Mouse (Mus musculus): ENCODE results near the gene Edaradd.
A peak's percentile ranks its signal among the peaks of the same experiment; 100 is the strongest.

The Edaradd gene

GRCm38 (mm10) chr13:12460881-12461729 is 59.1 kb downstream of the Edaradd start:
- DNase-seq (ENCODE audit: low spot score in 2 of 2), result peak; percentile 92 to 97

DNA sequence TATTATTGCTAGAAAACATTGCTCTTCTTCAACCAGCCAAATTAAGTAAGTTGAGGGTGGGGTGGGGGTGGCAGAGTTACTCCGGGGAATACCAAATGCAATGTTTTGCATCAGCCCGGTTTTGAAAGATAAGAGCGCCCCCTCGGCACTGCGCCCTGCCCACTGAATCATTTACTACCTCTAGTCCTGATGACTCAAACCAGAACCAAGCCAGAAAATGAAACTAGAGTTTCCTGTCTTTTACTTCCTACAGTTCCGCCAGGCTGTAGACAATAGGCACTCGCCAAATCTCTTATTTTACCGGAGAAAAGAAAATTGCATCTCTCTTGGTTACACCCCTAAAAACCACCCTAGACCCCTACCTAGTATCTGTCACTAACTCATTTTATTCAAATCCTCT is 59.8 kb downstream of the Edaradd start:
- DNase-seq (ENCODE audit: low spot score in 2 of 2), result peak; percentile 32 to 78

GRCm38 (mm10) chr13:12456711-12457110 is 63.5 kb downstream of the Edaradd start:
- no peak for DNase-seq (ENCODE audit: low spot score in 2 of 2)

GRCm38 (mm10) chr13:12454686-12455390 is 65.4 kb downstream of the Edaradd start:
- no peak for DNase-seq (ENCODE audit: low spot score in 2 of 2)

- no peak for DNase-seq (ENCODE audit: low spot score in 2 of 2)
These were observed 67.1 kb downstream of the Edaradd start for GRCm38 (mm10) chr13:12453150-12453549.

DNA sequence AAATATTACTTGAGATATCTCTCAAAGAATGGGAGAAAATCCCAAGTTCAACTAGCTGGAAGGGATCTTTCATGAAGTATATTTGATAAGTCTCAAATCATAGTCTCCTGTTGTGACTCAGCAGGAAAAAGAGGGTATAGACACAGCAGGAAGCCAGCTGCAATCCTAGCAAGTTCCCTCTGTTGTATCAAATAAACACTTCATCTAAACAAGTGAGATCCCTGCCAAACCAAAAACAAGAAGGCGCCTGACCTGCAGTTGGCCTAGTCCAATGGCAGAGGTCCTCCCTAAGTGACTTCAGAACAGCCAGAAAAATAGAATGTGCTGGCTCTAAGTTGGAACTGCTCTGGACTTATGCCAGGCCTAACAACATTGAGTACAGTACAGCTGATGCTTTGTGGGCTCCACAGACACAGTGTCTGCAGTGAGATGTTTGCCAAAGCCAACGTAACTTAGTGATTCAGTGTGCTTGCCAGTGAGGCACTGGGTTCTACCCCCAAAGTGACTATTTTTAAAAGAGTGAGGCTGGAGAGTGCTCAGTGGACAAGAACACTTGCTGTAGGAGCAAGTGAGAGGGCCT is 78.1 kb downstream of the Edaradd start:
- DNase-seq (ENCODE audit: low spot score in 2 of 2), result no peak

GRCm38 (mm10) chr13:12440813-12441212 is 79.4 kb downstream of the Edaradd start:
- DNase-seq (ENCODE audit: low spot score in 2 of 2), result no peak

DNA sequence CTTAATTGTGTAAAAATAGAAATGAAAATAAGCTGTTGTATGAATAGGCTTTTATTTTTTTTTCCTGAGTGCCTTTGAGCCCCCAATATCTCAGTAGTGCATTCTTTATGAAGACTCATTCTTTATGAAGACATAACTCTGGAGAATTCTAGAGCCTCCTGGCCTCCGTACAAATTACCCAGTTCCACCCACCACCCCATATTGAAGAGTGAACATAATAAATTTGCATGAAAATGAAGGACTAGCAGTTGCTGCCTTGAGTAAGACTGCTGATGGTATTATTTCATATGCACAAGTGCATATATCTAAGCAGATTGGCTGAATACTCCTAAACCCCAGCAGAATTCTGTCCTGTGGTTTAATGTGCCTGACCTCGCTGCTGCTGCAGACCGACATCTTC is 80.7 kb downstream of the Edaradd start:
- DNase-seq (ENCODE audit: low spot score in 2 of 2), result no peak

DNA sequence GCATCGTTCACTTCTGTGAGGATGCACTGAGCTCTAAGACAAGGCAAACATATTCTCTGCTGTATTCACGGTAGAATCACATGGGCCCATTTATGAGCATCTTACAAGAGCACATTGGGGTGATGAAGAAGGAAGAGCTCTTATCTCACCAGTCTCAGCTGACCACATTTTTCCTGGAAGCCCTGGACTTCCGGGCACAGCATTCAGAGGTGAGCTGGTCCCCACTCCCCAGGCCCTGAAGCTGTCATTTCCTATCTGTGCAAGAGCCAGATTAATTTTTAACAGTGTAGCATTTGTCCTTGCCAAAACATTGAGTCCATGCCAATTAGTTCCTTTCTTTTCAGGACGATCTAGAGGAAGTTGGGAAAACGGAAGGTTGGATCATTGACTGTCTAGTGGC is 86.4 kb downstream of the Edaradd start:
- DNase-seq (ENCODE audit: low spot score in 2 of 2), result no peak

- DNase-seq (ENCODE audit: low spot score in 2 of 2), result no peak
These were observed 91.7 kb downstream of the Edaradd start for GRCm38 (mm10) chr13:12428556-12428955.

All from spleen, postnatal 10 days (tissue).